Mouse (Mus musculus): Measurements from ENCODE around the gene Gbp3. TPM values are rescaled to one million over a fixed set of nuclear protein-coding genes. Genes with fewer than 3 reads are reported as not detected.

Gene Gbp3
- polyA plus RNA-seq, 1 experiment = 22.7 TPM

GRCm38 (mm10) chr3:142588888-142589287, 29.1 kb downstream of the Gbp3 start:
- DNase-seq (ENCODE audit: low read depth) = no peak

- DNase-seq (ENCODE audit: low read depth) = no peak
Measured at GRCm38 (mm10) chr3:142590431-142591067, 30.7 kb downstream of the Gbp3 start.

- DNase-seq (ENCODE audit: low read depth) = no peak
Measured at GRCm38 (mm10) chr3:142594547-142594946, 34.7 kb downstream of the Gbp3 start, which contains the start of gene Gbp2b. TSS of gene Gbp2b (plus strand) at chr3:142594847.

GRCm38 (mm10) chr3:142597923-142598322, 38.1 kb downstream of the Gbp3 start:
- no peak for DNase-seq (ENCODE audit: low read depth)

GRCm38 (mm10) chr3:142601675-142602074, 41.8 kb downstream of the Gbp3 start:
- DNase-seq (ENCODE audit: low read depth) = no peak

GRCm38 (mm10) chr3:142618658-142619057, 58.8 kb downstream of the Gbp3 start:
- DNase-seq (ENCODE audit: low read depth) = no peak

- DNase-seq (ENCODE audit: low read depth) = no peak
Measured at GRCm38 (mm10) chr3:142619606-142620005, 59.8 kb downstream of the Gbp3 start.

GRCm38 (mm10) chr3:142620111-142620955, 60.5 kb downstream of the Gbp3 start, which contains the start of gene Gbp2:
TSS of gene Gbp2 (plus strand) at chr3:142620602.
- peak; percentile 42 for DNase-seq (ENCODE audit: low read depth)

GRCm38 (mm10) chr3:142620956-142621562, 61.2 kb downstream of the Gbp3 start:
- no peak for DNase-seq (ENCODE audit: low read depth)

Other genes with a start within 250 kb of the Gbp3 start
- 39.3 and 56.7 TPM in 2 replicates for gene Pdlim5, start 164.3 kb upstream of the Gbp3 start, polyA plus RNA-seq (2012; rRNA removed)
- gene Gbp5, start 66.0 kb upstream of the Gbp3 start, polyA plus RNA-seq (2012; rRNA removed) = 1.9 and 2.8 TPM in 2 replicates
- gene Gbp7, start 29.7 kb upstream of the Gbp3 start, polyA plus RNA-seq (2012; rRNA removed) = 3.0 and 4.0 TPM in 2 replicates
- 0.11 and 0.15 TPM in 2 replicates for gene Gbp2b, start 34.8 kb downstream of the Gbp3 start, polyA plus RNA-seq (2012; rRNA removed)
- gene Gbp2, start 60.6 kb downstream of the Gbp3 start, polyA plus RNA-seq (2012; rRNA removed) = 12.4 and 21.7 TPM in 2 replicates
- 7.2 and 7.5 TPM in 2 replicates for gene Kyat3, start 141.0 kb downstream of the Gbp3 start, polyA plus RNA-seq (2012; rRNA removed)
- 24.4 and 26.2 TPM in 2 replicates for gene Gtf2b, start 205.0 kb downstream of the Gbp3 start, polyA plus RNA-seq (2012; rRNA removed)

All from gonadal fat pad, adult 2 months (tissue).